Mouse (Mus musculus): ENCODE data around the gene Nisch. TPM values are rescaled to one million over a fixed set of nuclear protein-coding genes. Genes with fewer than 3 reads are reported as not detected.

The Nisch gene
- polyA plus RNA-seq, 1 experiment from 2014 or later: 92.3 TPM

DNA sequence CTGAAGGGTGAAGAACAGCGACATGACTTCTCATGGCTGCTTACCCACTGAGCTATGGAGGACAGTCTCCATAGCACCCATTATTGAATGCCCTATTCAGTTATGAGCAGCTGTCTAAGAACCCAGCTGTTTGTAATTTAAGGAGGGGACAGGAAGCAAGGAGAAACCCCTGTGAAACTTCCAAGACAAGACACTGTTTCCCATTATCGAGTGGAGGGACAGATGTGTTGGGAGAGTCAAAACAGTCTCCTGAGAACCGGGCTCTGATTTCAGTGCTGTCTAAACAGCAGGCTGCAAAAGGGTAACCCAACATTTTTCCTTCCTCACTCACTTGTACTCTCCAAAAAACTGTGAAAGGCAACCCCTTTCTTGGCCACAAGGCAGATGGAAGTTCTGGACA is 23.8 kb upstream of the Nisch start:
- Histone ChIP-seq H3K9ac (no peak overlapping the region), H3K4me2 (no peak overlapping the region), H3K27me3 (no peaks in the 10 kb centered on the region), H3K36me3 (replicated peaks) (no peaks in the 10 kb centered on the region), H3K4me1 (replicated peaks) (no peaks in the 10 kb centered on the region), H3K4me3 (replicated peaks) (no peak overlapping the region), H3K9me3 (replicated peaks) (no peaks in the 10 kb centered on the region), H3K27ac (replicated peaks) (no peak overlapping the region)
- ATAC-seq (ENCODE audit: insufficient read depth): no peak
- WGBS (ENCODE audit: insufficient replicate concordance): 56% methylated on average over 3 of the region's 3 CpGs

DNA sequence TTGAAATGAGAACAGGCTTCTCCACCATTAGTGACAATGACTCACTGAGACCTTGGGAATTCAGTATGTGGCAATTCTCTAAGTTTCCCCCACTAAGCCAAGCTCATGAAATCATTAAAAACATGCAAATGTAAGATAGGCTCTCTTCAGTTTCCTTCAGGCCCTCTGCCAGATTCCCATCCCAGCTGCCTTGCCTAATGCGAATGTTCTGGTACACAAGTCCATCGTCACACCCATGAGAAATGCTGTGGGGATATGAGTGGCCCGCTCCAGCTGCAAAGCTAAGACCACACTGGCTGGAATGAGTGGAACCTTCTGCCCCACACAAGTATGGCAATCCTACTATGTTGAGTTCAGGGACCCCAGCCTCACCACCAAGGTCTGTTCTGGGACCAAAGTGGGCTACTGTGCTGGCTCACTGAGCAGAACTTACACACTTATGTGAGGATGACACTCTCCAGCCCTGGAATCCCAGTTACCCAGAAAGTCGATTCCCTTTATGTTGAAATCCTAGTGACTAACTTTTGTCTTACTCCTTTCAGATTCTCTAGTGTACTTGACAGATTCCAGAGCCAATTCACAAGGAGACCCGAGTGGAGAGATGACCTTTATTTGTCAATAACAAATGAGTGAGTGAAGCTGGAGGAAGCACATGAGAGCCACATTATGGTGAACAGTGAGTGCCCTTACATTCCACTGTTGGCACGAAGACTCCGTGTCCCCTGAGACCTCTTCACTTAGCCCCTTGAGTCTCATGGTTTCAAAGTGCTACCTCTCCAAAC is 20.5 kb upstream of the Nisch start:
- Histone ChIP-seq H3K9ac (no peak overlapping the region), H3K4me1 (replicated peaks) (0 out of 2 replicates have a peak, but pooled peaks cover 13% of the 10 kb centered on the region), H3K36me3 (replicated peaks) (no peaks in the 10 kb centered on the region), H3K27me3 (peaks cover 13% of the 10 kb centered on the region), H3K4me3 (replicated peaks) (no peak overlapping the region), H3K9me3 (replicated peaks) (no peaks in the 10 kb centered on the region), H3K4me2 (no peak overlapping the region), H3K27ac (replicated peaks) (no peak overlapping the region)
- 77% methylated on average over 7 of the region's 7 CpGs for WGBS (ENCODE audit: insufficient replicate concordance)
- no peak for ATAC-seq (ENCODE audit: insufficient read depth)

DNA sequence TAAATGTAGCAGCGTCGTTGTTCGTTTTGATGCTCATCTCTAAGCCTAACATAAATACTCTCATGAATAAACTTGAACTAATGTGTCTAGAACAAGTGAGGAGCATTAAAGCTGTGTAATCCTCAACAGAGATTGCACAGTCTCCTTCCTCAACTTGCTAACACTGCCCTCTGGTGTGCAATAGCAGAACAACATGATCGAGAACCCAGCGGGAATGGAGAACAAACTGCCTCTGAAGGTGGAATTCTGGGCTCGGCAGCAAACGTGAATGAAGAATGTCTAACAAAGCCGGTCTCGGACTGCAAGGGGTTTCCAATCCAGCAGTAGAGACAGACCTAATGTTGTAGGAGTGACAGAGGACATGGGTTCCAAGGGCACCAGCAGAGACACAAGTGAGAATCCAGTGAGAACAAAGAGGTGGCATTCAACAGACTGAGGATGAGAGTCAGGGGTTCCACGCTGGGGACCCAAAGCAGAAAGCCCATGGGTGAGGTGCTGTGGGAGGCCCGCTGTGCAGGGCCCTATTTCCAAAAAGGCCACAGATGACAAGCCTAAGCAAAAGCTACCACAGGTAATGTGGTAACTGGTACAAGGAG is 17.3 kb upstream of the Nisch start:
- H3K4me1 ChIP-seq (replicated peaks): 0 out of 2 replicates have a peak, but pooled peaks cover 13% of the 10 kb centered on the region
- no peak overlapping the region for H3K27ac ChIP-seq (replicated peaks)
- 10% methylated on average over 11 of the region's 11 CpGs for WGBS (ENCODE audit: insufficient replicate concordance)
- H3K27me3 ChIP-seq: peaks cover 26% of the 10 kb centered on the region
- no peaks in the 10 kb centered on the region for H3K36me3 ChIP-seq (replicated peaks)
- no peak overlapping the region for H3K4me2 ChIP-seq
- ATAC-seq (ENCODE audit: insufficient read depth): no peak
- H3K9me3 ChIP-seq (replicated peaks): no peaks in the 10 kb centered on the region
- H3K9ac ChIP-seq: no peak overlapping the region
- no peak overlapping the region for H3K4me3 ChIP-seq (replicated peaks)

DNA sequence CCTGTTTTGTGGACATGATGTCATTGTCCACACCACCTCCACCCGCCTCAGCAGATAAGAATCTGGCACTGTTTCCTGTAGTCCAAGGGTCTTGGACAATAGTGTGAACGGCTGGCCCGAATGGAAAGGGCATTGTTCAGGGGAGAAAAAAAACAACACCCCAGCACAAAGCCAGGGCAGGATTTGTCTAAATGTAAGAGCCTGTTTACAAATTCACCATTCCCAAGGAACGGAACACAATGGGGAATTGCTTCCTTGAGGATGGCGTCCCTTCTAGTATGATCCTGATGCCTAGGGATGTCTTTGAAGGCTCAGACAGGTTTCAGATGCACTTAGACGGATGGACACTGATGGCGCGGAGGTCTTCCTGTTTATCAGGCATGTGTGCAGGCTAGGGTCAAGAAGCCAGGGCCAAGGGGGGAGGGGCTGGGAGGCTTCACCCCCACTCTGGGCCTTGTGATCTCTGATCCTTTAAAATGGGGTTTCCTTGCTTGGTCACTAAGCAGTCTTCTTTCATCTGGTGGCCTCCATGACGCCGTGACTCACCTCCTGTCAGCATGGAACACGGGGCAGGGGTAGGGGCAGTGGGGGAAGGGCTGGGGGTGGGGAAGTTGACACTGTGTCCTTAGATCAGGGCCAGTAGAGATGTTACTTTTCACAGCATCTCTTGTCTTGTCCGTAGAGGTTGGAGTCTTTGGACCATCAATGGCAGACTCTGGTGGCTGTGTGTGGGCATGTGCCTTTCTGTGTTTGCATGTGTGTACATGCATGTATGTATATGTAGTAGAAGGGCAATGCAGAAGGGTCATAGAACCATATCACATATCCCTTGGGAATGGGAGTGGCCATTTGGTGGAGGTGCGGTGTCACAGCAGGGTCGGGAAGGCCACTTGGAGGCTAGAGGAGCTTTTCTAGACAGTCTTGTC is 16.6 kb upstream of the Nisch start:
- H3K9ac ChIP-seq: no peak overlapping the region
- H3K4me2 ChIP-seq: no peak overlapping the region
- peaks cover 19% of the 10 kb centered on the region; the same call in 1 of the 2 replicates for H3K4me1 ChIP-seq (replicated peaks)
- ATAC-seq (ENCODE audit: insufficient read depth): 0 out of 2 replicates have a peak, but pooled peaks have one; percentile 27
- H3K4me3 ChIP-seq (replicated peaks): no peak overlapping the region
- WGBS (ENCODE audit: insufficient replicate concordance): 43% methylated on average over 14 of the region's 14 CpGs
- no peaks in the 10 kb centered on the region for H3K36me3 ChIP-seq (replicated peaks)
- no peaks in the 10 kb centered on the region for H3K9me3 ChIP-seq (replicated peaks)
- H3K27me3 ChIP-seq: peaks cover 30% of the 10 kb centered on the region
- H3K27ac ChIP-seq (replicated peaks): no peak overlapping the region

DNA sequence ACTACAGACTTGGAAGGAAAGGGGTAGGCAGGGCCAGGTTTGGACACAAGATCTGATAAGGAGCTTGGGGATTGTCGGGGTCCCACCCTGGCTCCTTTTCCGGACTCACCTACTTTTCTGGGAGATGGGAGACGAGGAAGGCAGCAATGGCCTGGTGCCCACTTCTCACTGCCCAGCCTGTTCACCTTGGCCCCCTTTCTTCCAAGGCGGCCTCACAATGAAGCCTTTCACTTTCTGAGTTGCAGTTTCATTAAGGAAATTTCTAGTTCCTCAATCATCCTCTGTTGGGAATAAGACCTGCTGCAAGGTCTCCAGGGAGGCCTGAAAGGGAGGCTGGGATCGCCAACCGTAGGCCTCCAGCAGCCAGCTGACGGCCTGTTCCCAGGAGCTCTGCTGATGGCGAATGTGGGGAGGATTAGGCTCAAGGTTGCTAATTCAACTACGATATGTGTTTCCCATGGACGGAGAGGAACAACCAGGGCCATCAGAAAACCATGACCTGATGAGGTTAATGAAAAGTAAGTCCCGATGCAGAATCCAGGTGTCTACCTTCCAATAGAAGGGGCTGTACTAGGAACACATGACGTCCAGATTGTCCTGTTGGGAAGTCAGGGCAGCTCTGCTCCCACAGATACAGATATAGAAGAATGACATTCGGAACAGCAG is 15.8 kb upstream of the Nisch start:
- H3K4me3 ChIP-seq (replicated peaks): no peak overlapping the region
- peaks cover 19% of the 10 kb centered on the region; the same call in 1 of the 2 replicates for H3K4me1 ChIP-seq (replicated peaks)
- ATAC-seq (ENCODE audit: insufficient read depth): no peak; the same call in 1 of the 2 replicates
- no peaks in the 10 kb centered on the region for H3K36me3 ChIP-seq (replicated peaks)
- H3K27me3 ChIP-seq: peaks cover 37% of the 10 kb centered on the region
- no peaks in the 10 kb centered on the region for H3K9me3 ChIP-seq (replicated peaks)
- H3K27ac ChIP-seq (replicated peaks): no peak overlapping the region
- 59% methylated on average over 13 of the region's 13 CpGs for WGBS (ENCODE audit: insufficient replicate concordance)
- no peak overlapping the region for H3K9ac ChIP-seq
- no peak overlapping the region for H3K4me2 ChIP-seq

DNA sequence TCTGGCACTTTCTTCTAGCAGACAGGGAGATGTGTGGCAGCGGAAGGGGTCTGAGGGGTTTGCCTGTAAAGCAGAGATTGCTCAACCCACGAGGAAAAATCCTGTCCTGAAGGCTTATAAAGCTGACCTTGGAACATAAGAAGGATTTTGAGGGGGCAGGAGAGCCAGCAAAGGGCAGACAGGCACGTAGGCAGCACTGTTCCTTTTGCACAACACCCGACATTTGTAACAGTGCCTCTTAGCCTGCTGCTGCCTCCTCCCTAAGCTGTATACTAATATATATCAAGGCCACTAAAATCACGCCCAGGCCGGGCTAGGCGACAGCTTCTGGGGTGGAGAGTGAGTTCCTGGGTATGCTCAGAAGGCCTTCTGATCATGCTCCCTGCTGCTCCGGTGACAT is 13.7 kb upstream of the Nisch start:
- Histone ChIP-seq H3K9me3 (replicated peaks) (no peaks in the 10 kb centered on the region), H3K36me3 (replicated peaks) (no peaks in the 10 kb centered on the region), H3K27me3 (peaks cover 39% of the 10 kb centered on the region), H3K9ac (no peak overlapping the region), H3K4me2 (no peak overlapping the region), H3K4me3 (replicated peaks) (no peak overlapping the region), H3K4me1 (replicated peaks) (peaks cover 19% of the 10 kb centered on the region; the same call in 1 of the 2 replicates), H3K27ac (replicated peaks) (no peak overlapping the region)
- WGBS (ENCODE audit: insufficient replicate concordance): 59% methylated on average over 8 of the region's 8 CpGs
- ATAC-seq (ENCODE audit: insufficient read depth): no peak

DNA sequence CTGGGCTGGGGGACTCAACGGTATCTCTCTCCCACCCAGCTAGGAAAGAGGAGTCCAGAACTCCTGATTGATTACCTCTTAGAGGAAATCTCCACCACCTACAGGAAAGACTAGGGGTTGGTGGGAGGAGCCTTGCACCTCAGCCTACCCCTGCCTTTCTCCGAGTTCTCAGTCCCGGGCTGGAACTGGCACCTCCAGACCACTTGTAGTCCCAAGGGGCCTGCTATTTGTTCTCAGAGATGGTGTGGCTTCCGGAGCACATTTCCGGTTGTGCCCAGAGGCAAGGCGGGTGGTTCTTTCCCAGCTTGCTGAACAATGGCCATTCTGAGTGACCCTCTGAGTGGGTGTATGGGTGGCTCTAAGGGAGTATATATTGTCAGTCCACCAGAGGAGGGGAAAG is 11.5 kb upstream of the Nisch start:
- Histone ChIP-seq H3K4me1 (replicated peaks) (peaks cover 14% of the 10 kb centered on the region; the same call in 1 of the 2 replicates), H3K9ac (no peak overlapping the region), H3K9me3 (replicated peaks) (no peaks in the 10 kb centered on the region), H3K36me3 (replicated peaks) (no peaks in the 10 kb centered on the region), H3K4me2 (no peak overlapping the region), H3K27me3 (peaks cover 36% of the 10 kb centered on the region), H3K4me3 (replicated peaks) (no peak overlapping the region), H3K27ac (replicated peaks) (no peak overlapping the region)
- WGBS (ENCODE audit: insufficient replicate concordance): 26% methylated on average over 6 of the region's 6 CpGs
- no peak for ATAC-seq (ENCODE audit: insufficient read depth)

DNA sequence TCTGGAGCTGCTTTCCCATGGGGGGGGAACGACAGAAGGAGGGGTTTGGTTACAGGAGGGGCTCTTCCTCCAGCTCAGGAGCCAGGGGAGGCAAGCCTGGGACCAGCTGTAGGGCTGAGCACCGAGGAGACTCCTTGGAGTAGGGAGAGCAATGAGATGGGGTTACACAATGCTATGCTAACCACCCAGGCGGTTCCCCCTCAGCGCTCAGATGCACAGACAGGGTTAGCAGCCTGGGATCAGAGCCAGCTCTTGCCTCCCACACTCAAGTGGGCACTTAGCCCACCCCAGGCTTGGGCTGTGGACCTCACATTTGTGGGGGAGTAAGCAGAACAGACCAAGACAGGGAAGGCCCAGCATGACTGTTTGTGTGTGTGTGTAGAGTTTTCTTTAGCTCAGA is 10.2 kb upstream of the Nisch start:
- ATAC-seq (ENCODE audit: insufficient read depth): no peak
- Histone ChIP-seq H3K4me1 (replicated peaks) (peaks cover 6% of the 10 kb centered on the region; the same call in 1 of the 2 replicates), H3K9me3 (replicated peaks) (no peaks in the 10 kb centered on the region)

DNA sequence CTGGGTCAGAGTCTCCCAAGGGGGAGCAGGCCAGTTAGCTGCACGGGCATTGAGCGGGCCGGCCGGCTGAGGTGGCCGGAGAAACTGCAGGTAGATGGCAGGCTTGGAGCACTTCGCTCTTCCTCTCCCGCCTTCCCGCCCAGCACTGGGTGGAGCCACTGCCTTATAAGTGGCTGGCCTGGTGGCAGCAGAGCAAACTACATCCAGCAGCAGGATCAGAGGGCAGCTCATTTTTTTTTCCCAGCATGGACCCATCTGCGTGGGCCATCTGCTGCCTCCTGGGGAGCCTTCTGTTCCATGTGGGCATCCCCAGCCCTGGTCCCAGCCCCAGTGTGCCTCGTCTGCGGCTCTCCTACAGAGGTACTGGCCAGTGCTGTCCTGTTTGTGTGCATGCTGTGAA is 920 bp upstream of the Nisch start, which contains the start of gene Sema3g:
Gene Sema3g (plus strand): TSS at position 195 of the 400 bp plus-strand sequence.
- no peaks in the 10 kb centered on the region for H3K36me3 ChIP-seq (replicated peaks)
- H3K9ac ChIP-seq: no peak within 1 kb of the TSS
- no peaks in the 10 kb centered on the region for H3K9me3 ChIP-seq (replicated peaks)
- H3K27me3 ChIP-seq: peaks cover 7% of the 10 kb centered on the region; the same call in 1 of the 2 replicates
- no peak within 1 kb of the TSS for H3K4me3 ChIP-seq (replicated peaks)
- H3K27ac ChIP-seq (replicated peaks): no peak within 1 kb of the TSS
- H3K4me2 ChIP-seq: no peak within 1 kb of the TSS
- H3K4me1 ChIP-seq (replicated peaks): peaks cover 31% of the 10 kb centered on the region
- no peak; the same call in 1 of the 2 replicates for ATAC-seq (ENCODE audit: insufficient read depth)
- WGBS (ENCODE audit: insufficient replicate concordance): 8% methylated on average over 11 of the region's 11 CpGs

More for the DNA sequence above, 10.2 kb upstream of the Nisch start:
- WGBS (ENCODE audit: insufficient replicate concordance): 56% methylated on average over 4 of the region's 4 CpGs
- H3K4me2 ChIP-seq: no peak overlapping the region
- H3K36me3 ChIP-seq (replicated peaks): no peaks in the 10 kb centered on the region
- H3K27ac ChIP-seq (replicated peaks): no peak overlapping the region
- H3K4me3 ChIP-seq (replicated peaks): no peak overlapping the region
- no peak overlapping the region for H3K9ac ChIP-seq
- peaks cover 23% of the 10 kb centered on the region; the same call in 1 of the 2 replicates for H3K27me3 ChIP-seq

DNA sequence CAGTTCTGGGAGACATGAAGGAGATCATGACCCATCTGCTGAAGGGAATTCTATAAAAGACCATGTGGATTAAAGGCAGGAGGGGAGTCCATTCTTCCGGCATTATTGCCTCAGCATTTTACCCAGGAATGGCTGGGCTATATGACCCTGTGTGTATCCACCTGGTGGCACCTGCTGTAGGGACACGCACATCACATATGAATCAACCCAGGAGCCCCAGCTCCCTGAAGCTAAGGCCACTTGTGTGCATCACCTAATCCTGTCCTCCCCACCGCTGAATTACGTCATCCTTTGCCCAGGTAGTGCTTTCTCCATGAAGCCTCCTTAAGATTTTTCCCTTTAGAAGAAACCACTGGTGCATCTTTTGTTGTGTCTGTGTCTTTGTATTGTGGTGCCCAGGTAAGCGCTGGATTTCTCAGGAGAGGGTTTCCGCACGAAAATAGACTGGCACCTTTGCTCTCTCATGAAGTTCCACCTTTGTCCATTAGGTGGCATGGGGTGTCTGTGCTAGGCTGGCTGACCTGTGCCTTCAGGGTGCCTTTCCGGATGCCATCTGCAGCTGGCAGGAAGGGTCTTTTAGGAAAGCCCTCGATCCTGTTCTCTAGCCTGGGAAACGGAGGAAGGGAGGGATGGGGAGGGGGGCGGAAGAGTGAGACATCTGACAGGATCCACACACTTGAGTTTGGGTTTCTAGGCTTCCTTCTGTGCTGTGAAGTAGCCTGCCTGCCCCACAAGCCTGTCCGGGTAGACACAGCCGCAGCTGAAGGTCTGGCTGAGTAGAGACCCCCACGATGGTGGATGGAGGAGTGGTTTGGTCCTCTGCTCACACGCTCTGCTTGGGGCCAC is 1.4 kb downstream of the Nisch start:
- Histone ChIP-seq H3K4me3 (replicated peaks) (no peak overlapping the region), H3K9ac (no peak overlapping the region), H3K36me3 (replicated peaks) (no peaks in the 10 kb centered on the region), H3K9me3 (replicated peaks) (no peaks in the 10 kb centered on the region), H3K27me3 (no peaks in the 10 kb centered on the region; the same call in 1 of the 2 replicates), H3K4me2 (no peak overlapping the region; the same call in 1 of the 2 replicates), H3K4me1 (replicated peaks) (peaks cover 38% of the 10 kb centered on the region), H3K27ac (replicated peaks) (no peak overlapping the region)
- ATAC-seq (ENCODE audit: insufficient read depth): no peak
- WGBS (ENCODE audit: insufficient replicate concordance): 26% methylated on average over 15 of the region's 15 CpGs
